Mouse (Mus musculus): ENCODE measurements around the gene Tnfsf9. TPM values are rescaled to one million over a fixed set of nuclear protein-coding genes. Genes with fewer than 3 reads are reported as not detected.

Gene Tnfsf9
- total and polyA plus RNA-seq, 2 experiments from 2014 or later, result 4.7 to 8.1 TPM

DNA sequence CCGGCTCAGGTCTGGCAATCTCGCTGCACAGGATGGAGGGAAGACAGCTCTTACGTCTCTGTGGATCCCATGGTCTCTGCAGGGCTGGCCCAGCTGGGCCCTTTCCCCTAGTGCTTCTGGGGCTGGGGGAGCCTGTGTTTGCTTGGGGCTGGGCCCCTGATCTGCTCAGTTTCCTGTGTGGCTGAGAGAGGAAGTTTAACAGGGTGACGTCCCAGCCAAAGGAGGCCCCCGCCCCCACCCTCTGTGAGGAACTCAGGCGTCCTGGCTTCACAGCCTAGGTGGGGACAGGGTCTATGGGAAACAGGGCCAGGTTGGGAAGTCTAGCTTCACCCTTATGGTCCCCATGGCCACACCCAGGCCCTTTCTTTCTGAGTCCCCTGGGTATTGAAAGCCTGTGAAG is 26.8 kb upstream of the Tnfsf9 start, which contains the start of gene Dennd1c:
Gene Dennd1c (minus strand): TSS at position 179 of the 400 bp plus-strand sequence.
- ATAC-seq, result no peak
- 60% methylated on average over 6 of the region's 6 CpGs for WGBS
- no peak within 1 kb of the TSS for H3K4me3 ChIP-seq (ENCODE audit: low read length)
- H3K27ac ChIP-seq, result no peak within 1 kb of the TSS
- no peak within 1 kb of the TSS for H3K9ac ChIP-seq (replicated peaks; ENCODE audit: low read length)
- TF ChIP-seq CTCF (IDR thresholded peaks at IDR 0.05; ENCODE audit: low read depth), result no peak
- H3K36me3 ChIP-seq (ENCODE audit: insufficient read depth, low read length), result peaks cover 12% of the 10 kb centered on the region; the same call in 1 of the 2 replicates
- no peaks in the 10 kb centered on the region for H3K4me1 ChIP-seq (ENCODE audit: insufficient read depth, low read length)
- DNase-seq (ENCODE audit: low spot score), result no peak
- H3K9me3 ChIP-seq (ENCODE audit: low read length), result no peaks in the 10 kb centered on the region
- no peaks in the 10 kb centered on the region for H3K27me3 ChIP-seq (ENCODE audit: insufficient read depth, low read length)
- H3K4me2 ChIP-seq (ENCODE audit: low read depth, low read length), result no peak within 1 kb of the TSS

- ATAC-seq (no peak), DNase-seq (ENCODE audit: low spot score) (no peak)
- 76% methylated on average over 3 of the region's 3 CpGs for WGBS
These were observed 25.2 kb upstream of the Tnfsf9 start for GRCm38 (mm10) chr17:57079919-57080318.

GRCm38 (mm10) chr17:57081234-57081842 is 23.8 kb upstream of the Tnfsf9 start:
- 94% methylated on average over 31 of the region's 31 CpGs for WGBS
- DNase-seq (ENCODE audit: low spot score) (no peak), ATAC-seq (no peak)
- H3K4me2 ChIP-seq (ENCODE audit: low read depth, low read length), result no peak overlapping the region
- H3K4me1 ChIP-seq (ENCODE audit: insufficient read depth, low read length), result no peaks in the 10 kb centered on the region
- peaks cover 12% of the 10 kb centered on the region; the same call in 1 of the 2 replicates for H3K36me3 ChIP-seq (ENCODE audit: insufficient read depth, low read length)
- no peak for TF ChIP-seq CTCF (IDR thresholded peaks at IDR 0.05; ENCODE audit: low read depth)
- no peak overlapping the region for H3K9ac ChIP-seq (replicated peaks; ENCODE audit: low read length)
- no peaks in the 10 kb centered on the region for H3K27me3 ChIP-seq (ENCODE audit: insufficient read depth, low read length)
- H3K9me3 ChIP-seq (ENCODE audit: low read length), result no peaks in the 10 kb centered on the region
- H3K4me3 ChIP-seq (ENCODE audit: low read length), result no peak overlapping the region
- no peak overlapping the region for H3K27ac ChIP-seq

More at GRCm38 (mm10) chr17:57079919-57080318, 25.2 kb upstream of the Tnfsf9 start:
- Histone ChIP-seq H3K4me1 (ENCODE audit: insufficient read depth, low read length) (no peaks in the 10 kb centered on the region), H3K9ac (replicated peaks; ENCODE audit: low read length) (no peak overlapping the region), H3K4me2 (ENCODE audit: low read depth, low read length) (no peak overlapping the region), H3K4me3 (ENCODE audit: low read length) (no peak overlapping the region), H3K36me3 (ENCODE audit: insufficient read depth, low read length) (peaks cover 12% of the 10 kb centered on the region; the same call in 1 of the 2 replicates), H3K27me3 (ENCODE audit: insufficient read depth, low read length) (no peaks in the 10 kb centered on the region), H3K9me3 (ENCODE audit: low read length) (no peaks in the 10 kb centered on the region), H3K27ac (no peak overlapping the region)
- TF ChIP-seq CTCF (IDR thresholded peaks at IDR 0.05; ENCODE audit: low read depth), result no peak

- WGBS, result 85% methylated on average over 5 of the region's 5 CpGs
- Histone ChIP-seq H3K27me3 (ENCODE audit: insufficient read depth, low read length) (no peaks in the 10 kb centered on the region), H3K4me2 (ENCODE audit: low read depth, low read length) (no peak overlapping the region), H3K9ac (replicated peaks; ENCODE audit: low read length) (no peak overlapping the region), H3K9me3 (ENCODE audit: low read length) (no peaks in the 10 kb centered on the region), H3K27ac (no peak overlapping the region), H3K36me3 (ENCODE audit: insufficient read depth, low read length) (peaks cover 12% of the 10 kb centered on the region; the same call in 1 of the 2 replicates), H3K4me3 (ENCODE audit: low read length) (no peak overlapping the region), H3K4me1 (ENCODE audit: insufficient read depth, low read length) (peaks cover 6% of the 10 kb centered on the region; the same call in 1 of the 2 replicates)
- ATAC-seq (no peak), DNase-seq (ENCODE audit: low spot score) (no peak)
- no peak for TF ChIP-seq CTCF (IDR thresholded peaks at IDR 0.05; ENCODE audit: low read depth)
These were observed 22.6 kb upstream of the Tnfsf9 start for GRCm38 (mm10) chr17:57082481-57082880.

DNA sequence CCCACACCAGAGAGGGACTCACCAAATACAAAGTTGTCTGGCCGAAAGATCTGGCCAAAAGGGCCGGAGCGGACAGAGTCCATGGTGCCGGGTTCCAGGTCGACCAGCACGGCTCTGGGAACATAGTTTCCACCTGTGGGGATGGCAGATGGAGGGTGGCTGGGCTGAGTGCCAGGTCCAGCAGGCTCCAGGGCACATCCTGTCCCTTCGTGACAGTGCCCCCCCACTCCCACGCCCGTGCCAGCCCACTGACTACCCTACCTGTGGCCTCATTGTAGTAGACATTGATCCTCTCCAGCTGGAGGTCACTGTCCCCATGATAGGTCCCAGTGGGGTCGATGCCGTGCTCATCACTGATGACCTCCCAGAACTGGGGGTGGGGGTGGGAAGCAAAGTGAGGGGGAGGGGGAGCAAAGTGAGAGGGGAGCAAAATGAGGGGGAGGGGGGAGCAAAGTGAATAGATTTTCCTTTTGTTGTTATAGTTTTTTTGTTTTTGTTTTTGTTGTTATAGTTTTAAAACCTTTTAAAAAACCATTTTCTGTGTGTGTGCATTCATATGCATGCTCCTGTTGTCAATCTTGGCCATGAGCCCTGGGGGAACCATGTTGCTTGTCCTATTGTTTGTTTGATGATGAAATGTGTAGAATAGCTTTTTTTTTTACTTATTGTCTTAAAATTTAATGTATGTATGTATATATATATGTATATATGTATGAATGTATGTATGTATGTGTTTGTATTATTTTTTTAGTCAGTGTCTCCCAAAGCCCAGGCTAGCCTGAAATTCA is 19.0 kb upstream of the Tnfsf9 start:
- Histone ChIP-seq H3K4me2 (ENCODE audit: low read depth, low read length) (peak overlapping the region; percentile 73), H3K4me3 (ENCODE audit: low read length) (peak overlapping the region; percentile 57; the same call in 1 of the 2 replicates), H3K27ac (no peak overlapping the region), H3K9me3 (ENCODE audit: low read length) (no peaks in the 10 kb centered on the region), H3K36me3 (ENCODE audit: insufficient read depth, low read length) (peaks cover 2% of the 10 kb centered on the region; the same call in 1 of the 2 replicates), H3K27me3 (ENCODE audit: insufficient read depth, low read length) (no peaks in the 10 kb centered on the region), H3K9ac (replicated peaks; ENCODE audit: low read length) (no peak overlapping the region; the same call in 1 of the 2 replicates), H3K4me1 (ENCODE audit: insufficient read depth, low read length) (peaks cover 6% of the 10 kb centered on the region; the same call in 1 of the 2 replicates)
- no peak for TF ChIP-seq CTCF (IDR thresholded peaks at IDR 0.05; ENCODE audit: low read depth)
- ATAC-seq (no peak), DNase-seq (ENCODE audit: low spot score) (no peak)
- 72% methylated on average over 11 of the region's 11 CpGs for WGBS

GRCm38 (mm10) chr17:57087049-57087832 is 17.9 kb upstream of the Tnfsf9 start, which contains the start of gene Tubb4a:
Tubb4a (minus strand) TSS chr17:57087782.
- DNase-seq (ENCODE audit: low spot score) (peak; percentile 90), ATAC-seq (peak; percentile 95)
- Histone ChIP-seq H3K4me2 (ENCODE audit: low read depth, low read length) (peak within 1 kb of the TSS; percentile 73), H3K9me3 (ENCODE audit: low read length) (no peaks in the 10 kb centered on the region), H3K4me3 (ENCODE audit: low read length) (peak within 1 kb of the TSS; percentile 57), H3K27ac (peak within 1 kb of the TSS; percentile 85), H3K27me3 (ENCODE audit: insufficient read depth, low read length) (no peaks in the 10 kb centered on the region), H3K4me1 (ENCODE audit: insufficient read depth, low read length) (peaks cover 6% of the 10 kb centered on the region; the same call in 1 of the 2 replicates), H3K9ac (replicated peaks; ENCODE audit: low read length) (peak within 1 kb of the TSS; percentile 79), H3K36me3 (ENCODE audit: insufficient read depth, low read length) (no peaks in the 10 kb centered on the region)
- under 1% methylated on average over 31 of the region's 31 CpGs for WGBS
- peak; percentile 44; the same call in 1 of the 2 replicates for TF ChIP-seq CTCF (IDR thresholded peaks at IDR 0.05; ENCODE audit: low read depth)
